Mouse (Mus musculus): ENCODE measurements around the gene Me3. TPM values are rescaled to one million over a fixed set of nuclear protein-coding genes. Genes with fewer than 3 reads are reported as not detected.

Me3 gene
- total and polyA plus RNA-seq, 3 experiments, result 107 to 140 (median 119) TPM

DNA sequence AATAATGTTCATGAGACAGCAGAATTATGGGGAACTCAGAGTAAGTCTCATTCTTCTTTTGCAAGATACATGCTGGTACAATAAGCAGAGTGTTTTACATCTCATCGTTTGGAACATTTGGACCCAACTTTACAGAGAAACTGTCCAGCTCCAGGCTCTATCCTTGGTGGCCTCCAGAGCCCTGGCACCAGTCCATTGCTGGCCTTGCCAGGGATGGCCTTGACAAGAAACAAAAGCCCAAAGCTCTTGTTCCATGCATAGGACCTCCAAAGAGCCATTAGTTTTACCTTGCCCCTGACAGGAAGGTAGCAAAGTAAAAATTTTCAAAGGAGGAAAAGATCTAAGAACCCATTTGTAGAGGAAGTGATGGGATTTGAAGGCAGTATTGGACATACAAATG lies 160.4 kb downstream of the Me3 start:
- Histone ChIP-seq H3K27me3 (ENCODE audit: control insufficient read depth, insufficient read depth, low read length) (no peaks in the 10 kb centered on the region), H3K79me2 (replicated peaks; ENCODE audit: control insufficient read depth, insufficient read depth, low read length) (no peaks in the 10 kb centered on the region), H3K27ac (no peak overlapping the region), H3K9ac (ENCODE audit: low read depth, low read length) (no peak overlapping the region), H3K4me3 (no peak overlapping the region), H3K36me3 (ENCODE audit: control insufficient read depth, insufficient read depth, low read length) (no peaks in the 10 kb centered on the region), H3K4me1 (ENCODE audit: control insufficient read depth, insufficient read depth, low read length) (no peaks in the 10 kb centered on the region)
- intact Hi-C loops (cut with DNase I), result no loop called here
- TF ChIP-seq POLR2A (IDR thresholded peaks at IDR 0.05; ENCODE audit: insufficient read depth, low read depth, low read length) (no peak), EP300 (IDR thresholded peaks at IDR 0.05; ENCODE audit: insufficient read depth, low read depth, low read length) (no peak), CTCF (IDR thresholded peaks at IDR 0.05) (no peak)
- DNase-seq, result no peak
- 71% methylated on average over 1 of the region's 1 CpGs for WGBS

DNA sequence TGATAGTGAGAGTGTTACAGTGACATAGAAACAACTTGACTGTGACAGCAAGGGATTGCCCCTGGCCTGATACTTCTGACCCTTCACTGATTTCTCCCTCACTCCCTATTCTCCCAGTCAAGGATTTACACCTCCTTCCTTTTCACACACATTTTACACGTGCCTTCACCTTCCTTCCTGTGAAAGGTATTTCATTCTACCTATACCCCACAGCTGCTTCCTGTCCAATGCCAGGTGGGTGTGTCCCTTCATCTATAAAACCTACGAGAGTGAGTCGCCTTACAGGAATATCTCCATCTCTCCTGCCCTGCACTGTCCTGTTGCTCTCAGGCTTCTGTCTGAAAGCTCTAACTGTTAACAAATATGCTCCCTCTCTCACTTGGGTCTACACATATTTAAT lies 163.2 kb downstream of the Me3 start:
- DNase-seq, result no peak
- TF ChIP-seq EP300 (IDR thresholded peaks at IDR 0.05; ENCODE audit: insufficient read depth, low read depth, low read length) (no peak), CTCF (IDR thresholded peaks at IDR 0.05) (no peak), POLR2A (IDR thresholded peaks at IDR 0.05; ENCODE audit: insufficient read depth, low read depth, low read length) (no peak)
- H3K27me3 ChIP-seq (ENCODE audit: control insufficient read depth, insufficient read depth, low read length), result no peaks in the 10 kb centered on the region

GRCm38 (mm10) chr7:89796351-89796801 lies 164.2 kb downstream of the Me3 start:
- Histone ChIP-seq H3K27me3 (ENCODE audit: control insufficient read depth, insufficient read depth, low read length) (no peaks in the 10 kb centered on the region), H3K79me2 (replicated peaks; ENCODE audit: control insufficient read depth, insufficient read depth, low read length) (no peaks in the 10 kb centered on the region), H3K27ac (no peak overlapping the region), H3K9ac (ENCODE audit: low read depth, low read length) (no peak overlapping the region), H3K4me3 (no peak overlapping the region), H3K4me1 (ENCODE audit: control insufficient read depth, insufficient read depth, low read length) (no peaks in the 10 kb centered on the region), H3K36me3 (ENCODE audit: control insufficient read depth, insufficient read depth, low read length) (no peaks in the 10 kb centered on the region)
- intact Hi-C loops (cut with DNase I), result no loop called here
- TF ChIP-seq EP300 (IDR thresholded peaks at IDR 0.05; ENCODE audit: insufficient read depth, low read depth, low read length), result no peak
- TF ChIP-seq POLR2A (IDR thresholded peaks at IDR 0.05; ENCODE audit: insufficient read depth, low read depth, low read length), result no peak
- no peak for TF ChIP-seq CTCF (IDR thresholded peaks at IDR 0.05)
- DNase-seq, result no peak
- 65% methylated on average over 6 of the region's 6 CpGs for WGBS

More for the DNA sequence above, 163.2 kb downstream of the Me3 start:
- H3K79me2 ChIP-seq (replicated peaks; ENCODE audit: control insufficient read depth, insufficient read depth, low read length), result no peaks in the 10 kb centered on the region
- H3K9ac ChIP-seq (ENCODE audit: low read depth, low read length), result no peak overlapping the region
- no peak overlapping the region for H3K4me3 ChIP-seq
- no peak overlapping the region for H3K27ac ChIP-seq
- no peaks in the 10 kb centered on the region for H3K4me1 ChIP-seq (ENCODE audit: control insufficient read depth, insufficient read depth, low read length)
- H3K36me3 ChIP-seq (ENCODE audit: control insufficient read depth, insufficient read depth, low read length), result no peaks in the 10 kb centered on the region
- WGBS, result 63% methylated on average over 3 of the region's 3 CpGs
- intact Hi-C loops (cut with DNase I), result no loop called here

- TF ChIP-seq CTCF (IDR thresholded peaks at IDR 0.05) (no peak), POLR2A (IDR thresholded peaks at IDR 0.05; ENCODE audit: insufficient read depth, low read depth, low read length) (no peak), EP300 (IDR thresholded peaks at IDR 0.05; ENCODE audit: insufficient read depth, low read depth, low read length) (no peak)
- H3K4me1 ChIP-seq (ENCODE audit: control insufficient read depth, insufficient read depth, low read length), result no peaks in the 10 kb centered on the region
- no peak overlapping the region for H3K4me3 ChIP-seq
- no peaks in the 10 kb centered on the region for H3K79me2 ChIP-seq (replicated peaks; ENCODE audit: control insufficient read depth, insufficient read depth, low read length)
- no peak overlapping the region for H3K9ac ChIP-seq (ENCODE audit: low read depth, low read length)
- WGBS, result 79% methylated on average over 8 of the region's 8 CpGs
- H3K27ac ChIP-seq, result no peak overlapping the region
- DNase-seq, result no peak
- intact Hi-C loops (cut with DNase I), result no loop called here
- no peaks in the 10 kb centered on the region for H3K27me3 ChIP-seq (ENCODE audit: control insufficient read depth, insufficient read depth, low read length)
- no peaks in the 10 kb centered on the region for H3K36me3 ChIP-seq (ENCODE audit: control insufficient read depth, insufficient read depth, low read length)
These were observed 166.3 kb downstream of the Me3 start for GRCm38 (mm10) chr7:89798358-89799020.

DNA sequence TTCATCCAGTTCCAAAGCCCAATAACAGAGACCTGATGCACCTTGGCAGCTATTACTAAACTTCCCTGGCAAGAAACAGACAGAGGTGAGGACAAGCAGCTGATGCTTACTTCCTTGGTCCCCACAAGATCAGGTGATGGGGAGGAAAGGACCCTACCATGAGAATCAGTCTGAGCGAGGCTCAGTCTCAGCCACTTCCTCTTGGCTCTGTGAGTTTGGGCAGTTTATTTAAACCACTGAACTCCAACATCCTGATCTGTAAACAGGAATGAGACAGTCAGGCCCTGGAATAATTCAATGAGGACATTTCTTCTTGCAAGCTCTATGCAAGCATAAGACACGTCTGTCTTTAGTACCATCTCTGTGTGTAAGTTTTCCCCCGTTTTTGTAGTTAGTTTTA lies 170.3 kb downstream of the Me3 start:
- no peak overlapping the region for H3K4me3 ChIP-seq
- no peaks in the 10 kb centered on the region for H3K36me3 ChIP-seq (ENCODE audit: control insufficient read depth, insufficient read depth, low read length)
- no peak overlapping the region for H3K27ac ChIP-seq
- TF ChIP-seq CTCF (IDR thresholded peaks at IDR 0.05) (no peak), EP300 (IDR thresholded peaks at IDR 0.05; ENCODE audit: insufficient read depth, low read depth, low read length) (no peak), POLR2A (IDR thresholded peaks at IDR 0.05; ENCODE audit: insufficient read depth, low read depth, low read length) (no peak)
- intact Hi-C loops (cut with DNase I), result no loop called here
- H3K4me1 ChIP-seq (ENCODE audit: control insufficient read depth, insufficient read depth, low read length), result no peaks in the 10 kb centered on the region
- no peak for DNase-seq
- WGBS, result 49% methylated on average over 3 of the region's 3 CpGs
- H3K9ac ChIP-seq (ENCODE audit: low read depth, low read length), result no peak overlapping the region
- no peaks in the 10 kb centered on the region for H3K27me3 ChIP-seq (ENCODE audit: control insufficient read depth, insufficient read depth, low read length)
- H3K79me2 ChIP-seq (replicated peaks; ENCODE audit: control insufficient read depth, insufficient read depth, low read length), result no peaks in the 10 kb centered on the region

DNA sequence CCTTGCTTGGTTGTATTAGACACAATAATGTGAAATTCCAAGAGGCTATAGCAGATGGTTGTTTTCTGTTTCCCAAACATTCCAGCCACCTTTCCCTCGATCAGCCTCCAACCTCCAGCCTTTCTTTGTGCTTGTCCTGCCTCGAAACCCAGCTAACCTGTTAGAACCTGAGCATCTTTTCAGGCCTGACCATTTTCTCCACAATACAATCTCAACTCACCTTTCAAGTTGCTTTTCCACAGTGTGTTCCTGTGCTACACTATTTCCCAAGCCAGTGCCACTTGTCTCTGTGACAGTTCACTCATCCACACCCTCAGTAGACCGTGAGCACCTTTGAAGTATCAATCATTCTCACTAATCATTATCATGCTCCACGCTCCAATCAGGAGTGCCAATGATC lies 171.8 kb downstream of the Me3 start:
- Histone ChIP-seq H3K9ac (ENCODE audit: low read depth, low read length) (no peak overlapping the region), H3K79me2 (replicated peaks; ENCODE audit: control insufficient read depth, insufficient read depth, low read length) (no peaks in the 10 kb centered on the region), H3K4me3 (no peak overlapping the region), H3K27me3 (ENCODE audit: control insufficient read depth, insufficient read depth, low read length) (no peaks in the 10 kb centered on the region), H3K36me3 (ENCODE audit: control insufficient read depth, insufficient read depth, low read length) (no peaks in the 10 kb centered on the region), H3K27ac (no peak overlapping the region), H3K4me1 (ENCODE audit: control insufficient read depth, insufficient read depth, low read length) (no peaks in the 10 kb centered on the region)
- WGBS, result 92% methylated on average over 4 of the region's 4 CpGs
- TF ChIP-seq POLR2A (IDR thresholded peaks at IDR 0.05; ENCODE audit: insufficient read depth, low read depth, low read length) (no peak), CTCF (IDR thresholded peaks at IDR 0.05) (no peak), EP300 (IDR thresholded peaks at IDR 0.05; ENCODE audit: insufficient read depth, low read depth, low read length) (no peak)
- intact Hi-C loops (cut with DNase I), result no loop called here
- no peak for DNase-seq
